Mouse (Mus musculus) ES-E14 (cell line): ENCODE measurements around the gene Cd4. TPM values are rescaled to one million over a fixed set of nuclear protein-coding genes. Genes with fewer than 3 reads are reported as not detected.

Experiments used
- DNase-seq: peaks from one replicate; pipeline ENCODE4 v3.0.0-alpha.2; 2013; ENCODE audit warnings: low read depth, low spot score
- H3K27ac ChIP-seq: 2 replicates; pipeline ENCODE4 v1.5.1; 2012; ENCODE audit warnings: low read depth, mild to moderate bottlenecking, low read length, moderate library complexity, mixed read lengths; ENCODE audit not compliant: poor library complexity, insufficient read depth, severe bottlenecking
- H3K36me3 ChIP-seq: 2 replicates; pipeline ENCODE4 v1.6.1; 2012; ENCODE audit warnings: mild to moderate bottlenecking, low read length, moderate library complexity, mixed read lengths; ENCODE audit not compliant: control insufficient read depth, poor library complexity, insufficient read depth, severe bottlenecking
- H3K4me1 ChIP-seq, 2 experiments: fragments of 150-350 bp in 1 of 2; sonication (generic) in 1 of 2; 2 replicates each; pipeline ENCODE4 v1.6.1; 2012; ENCODE audit warnings: low read length in 2 of 2, mild to moderate bottlenecking in 1 of 2, mixed read lengths in 1 of 2; ENCODE audit not compliant: control insufficient read depth in 2 of 2, insufficient read depth in 2 of 2, poor library complexity in 1 of 2
- H3K4me3 ChIP-seq, 2 experiments: fragments of 150-350 bp in 1 of 2; sonication (generic) in 1 of 2; 2 replicates each; pipeline ENCODE4 v1.5.1; 2012; ENCODE audit warnings: low read length in 2 of 2, low read depth in 1 of 2, mild to moderate bottlenecking in 1 of 2, mixed read lengths in 1 of 2; ENCODE audit not compliant: insufficient read depth in 1 of 2, poor library complexity in 1 of 2, severe bottlenecking in 1 of 2
- H3K9ac ChIP-seq: 2 replicates; pipeline ENCODE4 v1.6.1; 2012; ENCODE audit warnings: low read depth, mild to moderate bottlenecking, low read length, mixed read lengths; ENCODE audit not compliant: poor library complexity, insufficient read depth, severe bottlenecking
- H3K9me3 ChIP-seq: fragments of 150-350 bp; sonication (generic); 2 replicates; pipeline ENCODE4 v1.6.1; 2012; ENCODE audit warnings: low read depth, mild to moderate bottlenecking, low read length; ENCODE audit not compliant: control insufficient read depth, insufficient read depth
- CHD2 ChIP-seq: IDR thresholded peaks from 2 replicates; pipeline ENCODE4 v1.6.1; 2014; ENCODE audit warnings: mild to moderate bottlenecking, low read depth, low read length, inconsistent platforms
- HCFC1 ChIP-seq: IDR thresholded peaks from 2 replicates; pipeline ENCODE4 v1.6.1; 2012; ENCODE audit warnings: low read length, inconsistent platforms, borderline replicate concordance; ENCODE audit not compliant: insufficient read depth
- MAFK ChIP-seq: IDR thresholded peaks from 2 replicates; pipeline ENCODE4 v1.6.1; 2014; ENCODE audit warnings: mild to moderate bottlenecking, low read depth, low read length, inconsistent platforms; ENCODE audit not compliant: insufficient read depth
- ZC3H11A ChIP-seq: IDR thresholded peaks from 2 replicates; pipeline ENCODE4 v1.6.1; 2012; ENCODE audit warnings: low read depth, mild to moderate bottlenecking, inconsistent platforms, low read length, borderline replicate concordance
- ZNF384 ChIP-seq: IDR thresholded peaks from 2 replicates; pipeline ENCODE4 v1.6.1; 2012; ENCODE audit warnings: low read depth, low read length, inconsistent platforms
- in situ Hi-C, 2 experiments: fragments of 600-800 bp; cut with MboI; formaldehyde crosslinking; loops; one replicate each; pipeline ENCODE4 v1.15.1; 2025; ENCODE audit warnings: low sequenced_read_pairs in 2 of 2, inconsistent platforms in 1 of 2; ENCODE audit not compliant: unreplicated experiment in 2 of 2
- total RNA-seq: library from RNA; depleted of rRNA; stranded (reverse); fragments of 300-350 nt; gene quantifications from 2 replicates; pipeline ENCODE4 v1.2.3, GENCODE M21; 2012

Gene Cd4
- total RNA-seq, 1 experiment: 0.49 TPM

GRCm38 (mm10) chr6:124865766-124866362 lies 22.2 kb downstream of the Cd4 start:
- Histone ChIP-seq H3K4me3 (no peak overlapping the region), H3K36me3 (no peaks in the 10 kb centered on the region; the same call in 1 of the 2 replicates), H3K4me1 (peaks cover 2 to 22% of the 10 kb centered on the region in 2 experiments; a peak in 2 of 4 replicates), H3K27ac (no peak overlapping the region), H3K9me3 (no peaks in the 10 kb centered on the region), H3K9ac (no peak overlapping the region)
- in situ Hi-C loops: no loop called here
- TF ChIP-seq MAFK (no peak), HCFC1 (no peak), ZC3H11A (no peak), ZNF384 (no peak), CHD2 (no peak)
- no peak for DNase-seq

GRCm38 (mm10) chr6:124863658-124864298 lies 24.2 kb downstream of the Cd4 start, which contains the start of gene Gpr162:
Gene Gpr162, minus strand, starts transcription at chr6:124863983.
- TF ChIP-seq MAFK: no peak
- TF ChIP-seq ZC3H11A: no peak
- no peak for TF ChIP-seq CHD2
- no peak for TF ChIP-seq ZNF384
- no peak for TF ChIP-seq HCFC1
- H3K9ac ChIP-seq: peak within 1 kb of the TSS; percentile 71
- H3K4me1 ChIP-seq: peaks cover 4 to 29% of the 10 kb centered on the region in 2 experiments; a peak in 2 of 4 replicates
- no peak for DNase-seq
- in situ Hi-C loops: no loop called here
- no peaks in the 10 kb centered on the region; the same call in 1 of the 2 replicates for H3K36me3 ChIP-seq
- no peak within 1 kb of the TSS for H3K27ac ChIP-seq
- H3K9me3 ChIP-seq: no peaks in the 10 kb centered on the region
- H3K4me3 ChIP-seq: peak within 1 kb of the TSS; percentile 79 to 81

- Histone ChIP-seq H3K4me3 (peak overlapping the region; percentile 79 to 81), H3K4me1 (peaks cover 4 to 30% of the 10 kb centered on the region in 2 experiments; a peak in 3 of 4 replicates), H3K36me3 (no peaks in the 10 kb centered on the region; the same call in 1 of the 2 replicates), H3K9me3 (no peaks in the 10 kb centered on the region), H3K27ac (no peak overlapping the region), H3K9ac (peak overlapping the region; percentile 71; the same call in 1 of the 2 replicates)
- TF ChIP-seq CHD2 (no peak), MAFK (no peak), ZC3H11A (no peak), ZNF384 (no peak), HCFC1 (no peak)
- DNase-seq: no peak
- in situ Hi-C loops: no loop called here
Measured at GRCm38 (mm10) chr6:124863125-124863657, 24.8 kb downstream of the Cd4 start.

GRCm38 (mm10) chr6:124862406-124863124 lies 25.5 kb downstream of the Cd4 start:
- no peak for DNase-seq
- H3K9ac ChIP-seq: no peak overlapping the region
- no peaks in the 10 kb centered on the region; the same call in 1 of the 2 replicates for H3K36me3 ChIP-seq
- TF ChIP-seq ZNF384 (no peak), ZC3H11A (no peak), MAFK (no peak), CHD2 (no peak)
- no peak overlapping the region for H3K27ac ChIP-seq
- peaks cover 7 to 35% of the 10 kb centered on the region in 2 experiments; a peak in 3 of 4 replicates for H3K4me1 ChIP-seq
- peak overlapping the region in 1 of 2 experiments; percentile 81; a peak in 1 of 4 replicates for H3K4me3 ChIP-seq
- no peaks in the 10 kb centered on the region for H3K9me3 ChIP-seq
- in situ Hi-C loops: no loop called here
